Mouse (Mus musculus) lung, postnatal 0 days (tissue): Measurements from ENCODE around the gene Cyp26a1. TPM values are rescaled to one million over a fixed set of nuclear protein-coding genes. Genes with fewer than 3 reads are reported as not detected.

ENCODE experiments used
- ATAC-seq: fragments of 200-750 bp; cut with Nextera tagmentation; 2 replicates; pipeline ENCODE4 v1.8.0; 2017; ENCODE audit warnings: moderate library complexity
- DNase-seq: peaks from one replicate; pipeline ENCODE4 v3.0.0-alpha.2; 2016; ENCODE audit warnings: low spot score
- H3K27ac ChIP-seq: fragments of 300-500 bp; sonication (generic); 2 replicates; pipeline ENCODE4 v1.5.1; 2014; ENCODE audit warnings: antibody characterized with exemption, mild to moderate bottlenecking, low read length, mixed read lengths
- H3K27me3 ChIP-seq: fragments of 300-500 bp; sonication (generic); replicated peaks from 2 replicates; pipeline ENCODE4 v1.6.1; 2014; ENCODE audit warnings: low read length, mixed read lengths; ENCODE audit not compliant: insufficient read depth
- H3K36me3 ChIP-seq: fragments of 300-500 bp; sonication (generic); 2 replicates; pipeline ENCODE4 v1.6.1; 2014; ENCODE audit warnings: low read length, mixed read lengths; ENCODE audit not compliant: insufficient read depth
- H3K4me1 ChIP-seq: fragments of 300-500 bp; sonication (generic); 2 replicates; pipeline ENCODE4 v1.6.1; 2014; ENCODE audit warnings: antibody characterized with exemption, low read depth, low read length, mixed read lengths; ENCODE audit not compliant: insufficient read depth
- H3K4me2 ChIP-seq: fragments of 300-500 bp; sonication (generic); replicated peaks from 2 replicates; pipeline ENCODE4 v1.6.1; 2014; ENCODE audit warnings: low read depth, mild to moderate bottlenecking, low read length, moderate library complexity, mixed read lengths
- H3K4me3 ChIP-seq: fragments of 300-500 bp; sonication (generic); 2 replicates; pipeline ENCODE4 v1.5.1; 2014; ENCODE audit warnings: low read depth, low read length
- H3K9ac ChIP-seq: fragments of 300-500 bp; sonication (generic); replicated peaks from 2 replicates; pipeline ENCODE4 v1.6.1; 2014; ENCODE audit warnings: low read depth, mild to moderate bottlenecking
- H3K9me3 ChIP-seq: fragments of 300-500 bp; sonication (generic); 2 replicates; pipeline ENCODE4 v1.6.1; 2016; ENCODE audit warnings: low read length, mixed read lengths
- CTCF ChIP-seq: IDR thresholded peaks from 2 replicates; pipeline ENCODE4 v1.5.1; 2016; ENCODE audit warnings: antibody characterized with exemption, mild to moderate bottlenecking
- EP300 ChIP-seq: IDR thresholded peaks from 2 replicates; pipeline ENCODE4 v1.6.1; 2016; ENCODE audit warnings: antibody characterized with exemption, mild to moderate bottlenecking, control low read depth
- WGBS: fragments of 180-500 bp; shearing (Covaris S2); extraction: QIAGEN DNeasy Blood & Tissue Kit; methylation state at CpG from one replicate; pipeline ENCODE4 v1.1.7; 2014; 5-methylcytosine and 5-hydroxymethylcytosine counted together
- polyA plus RNA-seq: library from polyadenylated mRNA; unstranded; fragments of >200 nt; fragmentation: Nextera tagmentation; extraction: Ambion mirVana; gene quantifications from 2 replicates; pipeline ENCODE4 v1.2.1, GENCODE M21; 2015

The Cyp26a1 gene
- polyA plus RNA-seq, 1 experiment from 2014 or later, result 0.14 TPM

GRCm38 (mm10) chr19:37667855-37668594, 29.6 kb upstream of the Cyp26a1 start:
- Histone ChIP-seq H3K9me3 (no peaks in the 10 kb centered on the region), H3K27ac (no peak overlapping the region), H3K4me1 (no peaks in the 10 kb centered on the region), H3K4me2 (no peak overlapping the region), H3K4me3 (no peak overlapping the region), H3K9ac (no peak overlapping the region), H3K27me3 (no peaks in the 10 kb centered on the region), H3K36me3 (no peaks in the 10 kb centered on the region)
- TF ChIP-seq EP300, result no peak
- TF ChIP-seq CTCF, result no peak
- ATAC-seq (no peak), DNase-seq (no peak)
- 49% methylated on average over 13 of the region's 13 CpGs for WGBS

GRCm38 (mm10) chr19:37668657-37669056, 28.9 kb upstream of the Cyp26a1 start:
- DNase-seq, result no peak
- Histone ChIP-seq H3K9me3 (no peaks in the 10 kb centered on the region), H3K27me3 (no peaks in the 10 kb centered on the region), H3K4me1 (no peaks in the 10 kb centered on the region), H3K4me3 (no peak overlapping the region), H3K4me2 (no peak overlapping the region), H3K27ac (no peak overlapping the region), H3K9ac (no peak overlapping the region), H3K36me3 (no peaks in the 10 kb centered on the region)
- WGBS, result 89% methylated on average over 5 of the region's 5 CpGs
- no peak for TF ChIP-seq CTCF
- TF ChIP-seq EP300, result no peak
- no peak for ATAC-seq

DNA sequence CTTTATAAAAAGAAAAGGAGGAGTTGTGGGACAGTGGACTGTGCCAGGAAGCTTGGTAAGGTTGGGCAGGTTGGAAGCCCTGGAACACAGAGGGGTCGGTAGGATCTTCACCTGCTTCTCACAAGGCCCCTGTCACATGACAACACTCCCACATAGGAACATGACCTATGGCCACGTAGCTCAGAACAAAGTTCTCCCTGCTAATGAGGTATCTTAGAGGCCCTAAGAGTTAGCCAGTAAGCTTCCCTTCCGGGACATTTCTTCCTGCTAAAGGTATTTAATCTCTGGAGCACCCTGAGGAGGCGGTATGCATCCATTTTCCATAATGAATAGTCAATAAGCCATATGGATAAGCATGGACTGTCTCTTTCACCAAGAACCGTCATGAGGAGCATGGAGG, 28.1 kb upstream of the Cyp26a1 start:
- Histone ChIP-seq H3K4me1 (no peaks in the 10 kb centered on the region), H3K4me2 (no peak overlapping the region), H3K27ac (no peak overlapping the region), H3K27me3 (no peaks in the 10 kb centered on the region), H3K9me3 (no peaks in the 10 kb centered on the region), H3K4me3 (no peak overlapping the region), H3K9ac (no peak overlapping the region), H3K36me3 (no peaks in the 10 kb centered on the region)
- ATAC-seq (no peak), DNase-seq (no peak)
- WGBS, result 86% methylated on average over 5 of the region's 5 CpGs
- no peak for TF ChIP-seq CTCF
- no peak for TF ChIP-seq EP300

DNA sequence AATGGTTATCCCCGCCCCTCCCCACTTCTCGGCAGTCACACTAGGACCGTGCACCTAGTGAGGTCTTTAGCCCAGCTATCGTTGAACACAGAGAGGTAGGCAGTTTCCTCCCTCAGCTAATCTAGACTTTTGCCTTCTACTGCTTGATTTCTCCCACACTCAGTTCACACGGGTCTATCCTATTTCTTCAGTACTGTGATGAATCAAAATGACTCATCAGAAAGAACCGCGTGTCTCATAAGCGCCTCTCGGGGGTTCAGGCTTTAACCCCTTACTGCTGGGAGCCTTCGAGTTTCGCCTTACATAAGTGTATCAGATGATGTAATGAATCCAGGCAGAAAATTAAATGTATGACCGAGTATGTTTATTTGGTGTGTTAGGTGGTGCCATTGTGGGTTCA, 24.2 kb upstream of the Cyp26a1 start:
- no peak overlapping the region for H3K27ac ChIP-seq
- H3K27me3 ChIP-seq, result no peaks in the 10 kb centered on the region
- ATAC-seq (no peak), DNase-seq (no peak)
- no peaks in the 10 kb centered on the region for H3K9me3 ChIP-seq
- no peak overlapping the region for H3K9ac ChIP-seq
- no peak overlapping the region for H3K4me3 ChIP-seq
- TF ChIP-seq CTCF (no peak), EP300 (no peak)
- H3K4me1 ChIP-seq, result no peaks in the 10 kb centered on the region
- WGBS, result 48% methylated on average over 12 of the region's 12 CpGs
- H3K36me3 ChIP-seq, result no peaks in the 10 kb centered on the region
- no peak overlapping the region for H3K4me2 ChIP-seq

- Histone ChIP-seq H3K27ac (no peak within 1 kb of the TSS), H3K4me1 (no peaks in the 10 kb centered on the region), H3K9me3 (no peaks in the 10 kb centered on the region), H3K27me3 (peaks cover 61% of the 10 kb centered on the region), H3K4me2 (no peak within 1 kb of the TSS), H3K36me3 (no peaks in the 10 kb centered on the region), H3K4me3 (no peak within 1 kb of the TSS), H3K9ac (no peak within 1 kb of the TSS)
- no peak for ATAC-seq
- no peak for DNase-seq
- 31% methylated on average over 6 of the region's 6 CpGs for WGBS
- no peak for TF ChIP-seq EP300
- no peak for TF ChIP-seq CTCF
Measured at GRCm38 (mm10) chr19:37685281-37685680, 12.3 kb upstream of the Cyp26a1 start, which contains the start of gene Cyp26c1. Cyp26c1 (plus strand) TSS chr19:37685581.

GRCm38 (mm10) chr19:37686347-37686746, 11.3 kb upstream of the Cyp26a1 start:
- H3K36me3 ChIP-seq, result no peaks in the 10 kb centered on the region
- no peaks in the 10 kb centered on the region for H3K9me3 ChIP-seq
- no peak overlapping the region for H3K27ac ChIP-seq
- H3K4me3 ChIP-seq, result no peak overlapping the region
- no peak overlapping the region for H3K9ac ChIP-seq
- TF ChIP-seq CTCF (no peak), EP300 (no peak)
- DNase-seq (no peak), ATAC-seq (no peak)
- peaks cover 72% of the 10 kb centered on the region for H3K27me3 ChIP-seq
- no peaks in the 10 kb centered on the region for H3K4me1 ChIP-seq
- 17% methylated on average over 23 of the region's 23 CpGs for whole genome bisulfite sequencing
- no peak overlapping the region for H3K4me2 ChIP-seq
